Mouse (Mus musculus) monocyte, adult 2 months (primary cell): ENCODE results near the gene Gm10203.

Source experiments
- DNase-seq, 2 experiments: peaks; one replicate each; pipeline ENCODE4 v3.0.0; 2022; ENCODE audit warnings: low spot score in 2 of 2, low read depth in 1 of 2

The Gm10203 gene

GRCm38 (mm10) chr6:149179064-149179463, 49.1 kb downstream of the Gm10203 start:
- DNase-seq: no peak
